Mouse (Mus musculus) urinary bladder, postnatal 14 days (tissue): ENCODE measurements around the gene Pik3r3.
A peak's percentile ranks its signal among the peaks of the same experiment; 100 is the strongest.

ENCODE experiments used
- DNase-seq: peaks from one replicate; pipeline ENCODE4 v3.0.0; 2021; ENCODE audit warnings: low spot score

Pik3r3 gene

DNA sequence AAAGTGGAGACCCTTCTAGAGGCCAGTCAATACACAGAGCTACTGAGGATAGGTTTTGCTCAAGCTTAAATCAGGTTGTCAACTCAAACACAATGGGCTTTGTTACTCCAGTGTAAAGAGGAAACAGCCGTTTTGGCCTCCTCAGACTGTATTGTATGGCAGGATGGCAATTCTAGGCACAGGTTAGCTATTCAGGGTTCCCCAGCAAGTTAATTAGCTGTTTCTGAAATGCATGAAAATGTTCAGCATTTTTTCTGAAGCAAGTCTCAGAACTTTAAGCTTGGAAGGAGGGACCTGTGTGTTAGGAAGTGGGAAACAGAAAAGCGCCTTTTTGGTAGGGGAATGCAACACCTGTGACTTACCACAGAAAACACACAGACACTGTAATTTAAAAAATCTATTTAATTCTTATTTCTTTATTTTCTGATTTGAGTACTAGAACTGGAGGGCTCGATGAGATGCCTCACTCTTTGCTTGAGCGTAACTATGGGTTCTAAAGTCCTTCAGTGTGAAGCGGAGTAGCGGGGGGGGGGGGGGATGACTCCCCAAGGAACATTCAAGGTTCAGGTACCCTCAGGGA, 1.3 kb upstream of the Pik3r3 start:
- DNase-seq: no peak

DNA sequence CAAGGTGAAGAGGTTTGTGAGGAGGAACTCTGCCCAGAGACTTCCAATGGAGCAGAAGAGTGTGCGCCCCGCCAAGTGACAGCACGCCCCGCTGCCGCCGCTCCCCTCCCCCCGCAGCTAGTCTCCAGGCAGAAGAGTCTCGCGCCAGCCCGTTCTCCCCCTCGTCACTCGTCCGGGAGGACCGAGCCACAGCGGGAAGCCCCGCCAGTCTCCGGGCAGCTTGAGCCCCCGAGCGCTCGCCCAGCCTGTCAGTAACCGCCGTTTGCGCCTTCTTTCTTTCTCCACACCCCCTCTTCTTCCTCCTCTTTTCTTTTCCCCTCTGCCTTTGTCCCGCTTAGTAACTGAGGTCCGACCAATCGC, 658 bp upstream of the Pik3r3 start:
- no peak for DNase-seq

DNA sequence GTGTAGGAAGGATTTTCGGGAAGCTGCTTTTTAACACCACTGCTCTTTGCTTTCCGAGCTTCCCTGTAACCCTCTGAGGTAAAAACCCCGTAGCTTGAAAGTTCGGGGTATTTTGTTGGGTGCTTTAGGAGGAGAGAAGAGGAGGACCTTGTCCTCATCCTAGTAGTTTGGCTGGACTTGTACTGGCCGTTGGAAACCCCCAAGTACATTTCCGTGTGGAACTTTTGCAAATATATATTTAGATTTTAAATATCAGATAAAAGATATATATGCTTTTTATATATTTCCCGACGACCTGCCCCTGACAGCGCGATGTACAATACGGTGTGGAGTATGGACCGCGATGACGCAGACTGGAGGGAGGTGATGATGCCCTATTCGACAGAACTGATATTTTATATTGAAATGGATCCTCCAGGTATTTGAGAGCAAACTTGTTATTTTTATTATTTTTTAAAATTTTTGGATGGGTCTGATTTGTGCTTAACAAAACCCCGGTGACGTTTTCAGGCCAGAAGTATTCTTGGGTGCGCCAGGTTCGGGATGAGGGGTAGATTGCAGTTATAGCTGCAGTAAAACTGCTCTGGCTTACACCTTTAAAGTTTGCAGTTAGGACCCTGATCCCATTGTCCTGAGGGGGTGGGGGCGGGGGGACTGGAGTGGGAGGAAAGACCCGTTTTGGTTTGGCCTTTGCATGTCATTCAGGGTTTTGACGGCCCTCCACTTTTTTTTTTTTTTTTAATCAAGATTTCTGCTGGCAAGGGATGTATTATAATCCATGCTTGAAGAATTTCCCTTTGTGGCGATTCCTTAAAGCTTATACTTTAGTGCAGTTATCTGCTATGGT, 801 bp downstream of the Pik3r3 start:
- DNase-seq: no peak

DNA sequence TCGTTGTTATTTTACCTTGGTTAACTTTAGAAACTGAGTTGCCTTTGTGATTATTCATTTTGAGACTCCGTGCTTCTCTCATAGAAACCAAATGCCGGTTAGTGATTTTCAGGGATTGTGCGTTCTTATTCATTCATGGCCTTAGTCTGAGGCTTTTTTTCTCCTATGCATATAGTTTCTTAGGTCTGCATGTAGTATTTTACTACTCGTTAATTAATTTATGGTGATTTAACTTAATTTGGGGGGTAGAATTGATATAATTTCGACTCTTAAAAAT, 1.4 kb downstream of the Pik3r3 start:
- no peak for DNase-seq

DNA sequence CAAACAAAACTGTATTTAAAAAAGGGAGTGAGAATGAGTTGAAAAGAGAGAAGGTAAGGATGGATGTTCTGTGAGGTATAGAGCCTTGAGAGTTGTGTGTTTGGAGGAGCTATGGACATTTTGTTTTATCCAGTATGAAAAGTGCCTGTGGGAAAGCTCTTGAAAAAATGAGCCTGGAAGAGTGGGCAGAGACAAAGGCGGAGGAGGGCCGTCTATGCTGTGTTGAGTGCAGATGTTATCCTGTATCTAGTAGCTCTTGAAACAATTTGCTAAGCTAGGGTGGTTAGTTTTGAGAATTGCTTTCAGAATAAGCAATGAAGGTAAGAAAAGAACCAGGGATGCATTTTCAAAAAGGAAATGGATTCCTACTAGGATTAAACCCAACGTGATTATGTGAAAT, 22.0 kb downstream of the Pik3r3 start:
- DNase-seq: no peak

DNA sequence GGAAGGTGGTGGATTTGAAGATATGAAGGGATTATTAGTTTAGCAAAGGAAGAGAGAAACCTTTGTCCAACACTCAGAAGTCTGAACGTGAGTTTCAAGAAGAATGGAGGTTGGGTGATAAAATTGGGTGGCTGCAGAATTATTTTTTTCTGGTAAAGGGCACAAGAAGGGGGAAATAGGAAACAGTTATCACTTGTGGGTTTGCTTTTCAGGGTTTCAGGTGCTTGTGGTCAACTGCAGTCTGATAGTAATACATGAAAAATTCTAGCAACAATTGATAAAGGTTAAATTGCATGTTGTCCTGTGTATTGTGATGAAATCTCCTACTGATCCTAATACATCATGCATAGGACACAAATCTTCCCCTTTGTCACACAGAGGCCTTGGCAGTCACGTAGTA, 22.8 kb downstream of the Pik3r3 start:
- no peak for DNase-seq

DNA sequence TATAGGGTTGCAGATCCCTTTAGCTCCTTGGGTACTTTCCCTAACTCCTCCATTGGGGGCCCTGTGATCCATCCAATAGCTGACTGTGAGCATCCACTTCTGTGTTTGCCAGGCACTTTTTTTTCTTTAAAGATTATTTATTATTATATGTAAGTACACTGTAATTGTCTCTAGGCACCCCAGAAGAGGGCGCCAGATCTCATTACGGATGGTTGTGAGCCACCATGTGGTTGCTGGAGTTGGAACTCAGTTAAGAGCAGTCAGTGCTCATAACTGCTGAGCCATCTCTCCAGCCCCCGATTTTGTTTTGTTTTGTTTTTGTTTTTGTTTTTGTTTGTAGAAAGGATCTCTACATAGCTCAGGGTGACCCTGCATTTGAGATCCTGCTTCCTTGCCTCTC, 24.5 kb downstream of the Pik3r3 start:
- DNase-seq: peak; percentile 49

DNA sequence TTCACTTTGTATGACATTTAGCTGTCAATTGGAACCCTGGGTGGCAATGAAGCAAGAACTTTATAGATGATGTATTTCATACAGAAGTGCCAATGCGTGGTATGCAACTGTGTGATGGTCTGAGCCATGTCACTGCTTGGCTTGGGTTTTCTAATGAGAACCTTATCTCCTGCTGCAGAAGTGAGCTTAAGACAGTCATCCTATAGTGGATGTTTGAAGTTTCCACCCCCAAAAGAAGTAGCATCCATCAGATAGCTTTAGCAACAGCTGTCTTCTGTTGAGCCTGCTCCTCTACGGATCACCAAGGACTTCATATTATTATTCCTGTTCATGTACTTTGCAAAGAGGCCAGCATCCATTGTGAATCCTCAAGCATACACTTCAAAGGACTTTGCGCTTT, 28.6 kb downstream of the Pik3r3 start:
- DNase-seq: no peak

DNA sequence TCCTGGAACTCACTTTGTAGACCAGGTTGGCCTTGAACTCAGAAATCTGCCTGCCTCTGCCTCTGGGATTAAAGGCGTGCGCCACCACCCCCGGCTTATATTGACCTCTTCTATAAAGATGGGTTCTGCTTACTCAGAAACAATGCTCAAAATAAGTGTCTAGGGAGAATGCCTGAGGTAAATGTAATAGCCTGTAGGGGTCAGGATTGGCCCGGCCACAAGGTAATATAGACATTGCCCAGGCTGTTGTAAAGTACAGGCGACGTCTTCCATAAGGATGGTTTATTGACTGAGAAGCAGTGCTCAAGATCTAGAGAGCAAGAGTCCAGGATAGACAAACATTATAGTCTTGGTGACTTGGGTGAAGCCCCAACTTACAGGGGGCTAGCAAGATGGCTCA, 46.8 kb downstream of the Pik3r3 start:
- no peak for DNase-seq

DNA sequence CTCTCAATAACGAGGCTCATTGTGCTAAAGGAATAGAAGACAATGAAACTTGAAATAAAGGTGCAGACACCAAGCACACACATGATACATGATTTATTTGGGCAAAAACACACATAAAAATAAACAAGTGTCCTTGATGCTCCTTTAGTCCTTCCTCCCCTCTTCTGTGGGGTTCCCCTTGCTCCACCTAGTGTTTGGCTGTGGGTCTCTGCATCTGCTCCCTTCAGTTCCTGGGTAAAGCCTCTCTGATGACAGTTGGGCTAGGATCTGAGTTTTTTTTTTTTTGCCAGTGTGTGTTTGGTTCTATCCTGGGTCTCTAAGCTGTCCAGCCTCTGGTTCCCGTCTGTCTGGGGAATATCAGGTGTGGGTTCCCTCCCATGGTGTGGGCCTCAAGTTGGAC, 60.8 kb downstream of the Pik3r3 start:
- DNase-seq: no peak

DNA sequence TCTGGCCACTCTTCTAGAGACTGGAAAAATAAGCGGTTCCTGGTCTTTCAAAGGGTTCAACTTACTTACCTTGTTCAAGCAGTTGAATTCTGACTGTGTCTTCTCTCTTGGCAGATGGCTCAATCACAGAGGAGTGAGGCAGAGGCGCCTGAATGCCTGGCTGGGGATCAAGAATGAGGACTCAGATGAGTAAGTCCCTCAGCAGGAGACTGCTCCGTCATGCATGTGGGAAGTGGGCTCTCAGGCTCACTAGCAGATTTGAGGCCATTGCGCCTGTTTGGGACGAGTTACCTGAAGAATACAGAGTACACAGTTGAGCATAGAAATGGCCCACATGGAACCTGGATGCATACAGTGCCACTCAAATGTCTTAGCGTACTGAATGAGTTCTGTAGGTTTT, 70.1 kb downstream of the Pik3r3 start:
- no peak for DNase-seq

DNA sequence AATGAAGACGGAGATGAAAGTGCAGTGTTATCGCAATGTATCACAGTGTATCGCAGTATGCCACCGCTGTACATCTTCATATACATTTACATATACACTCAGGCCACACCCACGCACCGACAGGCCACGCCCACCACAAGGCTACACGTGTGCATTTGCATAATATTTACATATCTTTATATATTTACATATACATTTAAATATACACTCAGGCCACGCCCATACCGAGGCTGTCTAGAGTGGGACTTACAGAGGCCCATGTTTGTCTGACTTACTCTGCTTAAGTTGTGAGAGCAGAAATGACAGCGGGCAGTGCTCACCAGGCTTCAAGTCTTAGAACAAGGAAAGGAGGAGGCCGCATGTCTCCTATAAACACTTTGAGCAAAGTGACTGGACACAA, 71.9 kb downstream of the Pik3r3 start:
- no peak for DNase-seq

DNA sequence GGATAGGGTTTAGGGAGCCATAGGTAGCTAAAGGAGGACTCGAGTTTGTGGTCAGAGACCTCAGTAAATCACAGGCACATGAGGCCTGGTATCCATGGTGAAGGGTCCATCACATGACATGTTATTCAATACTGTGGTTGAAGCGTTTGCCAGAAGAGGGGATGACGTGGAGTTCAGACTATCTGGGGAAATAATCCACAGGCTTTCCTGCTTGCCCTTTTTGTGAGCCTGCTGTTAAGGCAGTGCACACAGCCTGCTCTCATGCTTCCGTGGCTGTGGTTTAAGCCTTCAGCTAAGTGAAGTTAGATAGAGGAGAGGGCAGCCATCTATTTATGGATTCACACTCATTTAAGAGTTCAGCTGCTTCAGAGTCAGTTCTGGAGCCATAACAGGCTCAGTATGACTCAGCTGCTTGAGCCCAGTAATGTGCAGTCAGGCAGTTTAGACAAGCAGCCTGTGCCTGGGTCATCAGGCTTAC, 79.5 kb downstream of the Pik3r3 start:
- DNase-seq: peak; percentile 11

DNA sequence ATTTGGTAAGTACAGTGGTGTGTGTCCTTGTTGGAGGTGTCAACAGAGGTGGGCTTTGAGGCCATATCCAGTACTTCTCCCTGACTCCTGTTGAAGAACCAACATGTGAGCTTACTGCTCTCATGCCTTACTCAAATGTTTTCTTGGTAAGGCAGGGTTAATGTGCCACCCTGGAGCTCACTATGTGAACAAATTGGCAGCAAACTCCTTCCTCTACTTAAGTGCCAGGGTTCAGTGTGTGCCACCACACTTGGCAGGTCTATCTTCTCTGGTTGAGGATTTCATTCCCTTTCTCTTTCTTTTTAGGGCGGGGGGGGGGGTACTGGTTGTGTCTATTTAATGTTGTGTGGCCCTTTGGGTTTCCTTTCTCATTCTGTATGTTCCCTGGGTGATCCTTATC, 83.1 kb downstream of the Pik3r3 start:
- no peak for DNase-seq

DNA sequence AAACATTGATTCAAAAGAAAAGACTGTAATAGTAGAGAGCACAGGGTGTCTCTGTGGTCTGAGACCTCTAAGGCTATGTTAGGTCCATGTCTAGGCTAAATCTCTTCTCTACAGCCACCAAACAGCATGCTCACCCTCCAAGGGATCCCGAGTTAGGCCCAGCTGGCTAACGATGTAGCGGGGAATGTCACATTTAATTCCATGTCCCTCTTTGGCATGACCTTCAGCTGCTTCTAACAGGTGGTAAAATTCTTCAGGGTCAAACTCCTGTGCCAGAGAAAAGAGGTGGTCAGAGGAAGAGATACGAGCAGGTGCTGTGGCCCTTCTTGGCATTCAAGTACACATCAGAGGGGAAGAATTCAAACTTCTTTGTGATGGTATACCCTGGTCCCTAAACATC, 96.2 kb downstream of the Pik3r3 start:
- no peak for DNase-seq

DNA sequence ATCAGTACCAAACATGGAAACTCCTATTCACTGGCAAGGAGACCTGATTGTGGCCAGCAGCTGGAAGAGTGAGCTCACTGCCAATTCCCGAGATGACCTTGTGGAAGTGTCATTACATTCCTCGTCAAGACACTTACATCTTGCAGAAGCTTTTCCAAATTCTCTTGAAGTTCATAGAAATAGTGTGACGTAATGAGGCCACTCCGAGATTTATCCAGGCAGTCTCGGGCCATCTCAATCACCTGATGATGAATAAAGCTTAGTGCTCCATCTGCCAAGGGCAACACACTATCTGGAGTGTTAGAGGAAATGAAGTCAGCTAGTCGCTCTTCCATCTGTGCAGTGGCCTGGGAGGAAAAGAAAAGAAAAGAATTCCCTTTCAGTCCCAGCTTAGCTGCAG, 100.7 kb downstream of the Pik3r3 start:
- DNase-seq: no peak

DNA sequence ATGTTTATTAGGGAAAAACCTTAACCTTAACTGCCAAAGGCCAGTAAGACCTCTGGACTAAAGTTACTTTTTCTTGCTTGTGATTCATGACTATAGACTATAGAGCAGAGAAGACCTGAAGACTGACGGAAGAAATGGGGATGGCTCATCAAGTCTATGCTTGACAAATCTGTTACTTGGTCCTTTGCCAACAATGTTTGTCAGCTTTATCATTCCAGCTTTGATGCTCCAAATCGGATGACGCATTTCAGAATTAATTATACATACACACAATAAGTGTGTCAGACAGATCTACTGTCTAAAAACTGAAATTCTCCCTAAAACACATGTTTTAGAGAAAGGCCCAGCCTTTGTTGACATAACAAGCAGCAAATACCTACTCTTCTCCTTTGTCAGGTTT, 107.8 kb downstream of the Pik3r3 start:
- no peak for DNase-seq

DNA sequence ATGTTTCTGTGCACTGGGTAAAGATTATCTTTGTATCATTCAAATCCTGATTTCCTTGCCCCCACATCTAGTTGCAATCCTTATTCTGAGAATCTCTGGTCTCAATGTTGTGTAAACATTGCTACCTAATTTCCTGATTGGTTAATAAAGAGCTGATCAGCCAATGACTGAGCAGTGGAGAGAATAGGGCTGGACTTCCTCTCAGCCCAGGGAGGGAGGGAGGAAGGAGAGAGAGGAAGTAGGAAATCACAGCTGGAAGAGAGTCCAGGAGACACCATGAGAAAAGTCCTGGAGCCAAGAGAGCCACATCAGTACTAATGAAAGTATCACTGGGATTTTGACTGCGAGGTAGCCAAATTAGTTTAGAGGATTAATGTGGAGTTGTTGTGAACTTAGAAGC, 114.9 kb downstream of the Pik3r3 start:
- no peak for DNase-seq

DNA sequence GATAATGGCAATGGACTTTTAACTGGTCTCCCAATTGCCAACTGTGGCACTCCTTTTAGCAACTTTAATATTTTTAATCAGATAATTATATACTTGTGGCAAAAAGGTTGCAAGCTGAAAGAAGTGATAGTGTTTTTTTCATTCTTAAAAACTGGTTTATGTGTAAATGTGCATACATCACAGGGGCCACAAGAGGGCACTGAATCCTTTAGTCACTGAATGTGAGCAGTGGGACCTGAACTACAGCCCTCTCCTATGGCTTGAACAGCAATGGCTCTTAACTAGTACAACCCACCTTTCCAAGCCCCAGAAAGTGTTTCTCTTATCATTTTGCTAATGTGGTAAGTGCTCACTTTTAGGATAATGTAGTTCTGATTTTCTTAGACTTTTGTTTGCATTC, 120.7 kb downstream of the Pik3r3 start:
- peak; percentile 71 for DNase-seq

DNA sequence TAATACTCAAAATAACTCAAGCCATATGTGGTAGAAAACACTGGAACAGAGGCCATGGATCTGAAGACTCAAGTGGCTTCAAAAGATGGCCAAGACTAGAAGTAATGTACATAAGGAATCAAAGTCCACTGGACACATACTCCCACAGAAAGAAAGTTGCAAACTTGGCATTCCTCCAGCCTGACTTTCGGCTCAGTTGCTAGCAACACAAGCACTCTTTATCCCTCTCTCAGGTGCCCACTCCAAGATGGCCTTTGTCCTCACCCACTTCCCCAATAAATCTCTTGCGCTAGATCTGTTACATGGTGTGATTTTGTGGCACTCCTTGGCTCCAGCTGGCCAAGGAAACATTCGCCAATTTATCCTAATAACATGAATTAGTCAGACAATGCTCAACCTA, 131.1 kb downstream of the Pik3r3 start:
- no peak for DNase-seq
